Mouse (Mus musculus): ENCODE data around the gene Nppc.

Nppc gene

GRCm38 (mm10) chr1:86652675-86653074 is 17.7 kb downstream of the Nppc start:
- in situ Hi-C loops (cut with MboI, MseI) = no loop called here

GRCm38 (mm10) chr1:86650272-86650671 is 20.1 kb downstream of the Nppc start:
- in situ Hi-C loops (cut with MboI, MseI) = no loop called here

GRCm38 (mm10) chr1:86647517-86647916 is 22.9 kb downstream of the Nppc start:
- in situ Hi-C loops (cut with MboI, MseI) = no loop called here

GRCm38 (mm10) chr1:86643101-86643809 is 27.1 kb downstream of the Nppc start:
- in situ Hi-C loops (cut with MboI, MseI) = no loop called here

- in situ Hi-C loops (cut with MboI, MseI) = no loop called here
Observed at GRCm38 (mm10) chr1:86634751-86635359, 35.5 kb downstream of the Nppc start.

GRCm38 (mm10) chr1:86633840-86634750 is 36.3 kb downstream of the Nppc start:
- in situ Hi-C loops (cut with MboI, MseI) = no loop called here

GRCm38 (mm10) chr1:86633434-86633833 is 36.9 kb downstream of the Nppc start:
- in situ Hi-C loops (cut with MboI, MseI) = no loop called here

- in situ Hi-C loops (cut with MboI, MseI) = no loop called here
Observed at GRCm38 (mm10) chr1:86632732-86633380, 37.5 kb downstream of the Nppc start.

- in situ Hi-C loops (cut with MboI, MseI) = no loop called here
Observed at GRCm38 (mm10) chr1:86630527-86630926, 39.8 kb downstream of the Nppc start.

- in situ Hi-C loops (cut with MboI, MseI) = no loop called here
Observed at GRCm38 (mm10) chr1:86629936-86630335, 40.4 kb downstream of the Nppc start.

- in situ Hi-C loops (cut with MboI, MseI) = no loop called here
Observed at GRCm38 (mm10) chr1:86628270-86628669, 42.1 kb downstream of the Nppc start.

GRCm38 (mm10) chr1:86623001-86624000 is 47.1 kb downstream of the Nppc start:
- in situ Hi-C loops (cut with MboI, MseI) = no loop called here

- in situ Hi-C loops (cut with MboI, MseI) = no loop called here
Observed at GRCm38 (mm10) chr1:86622296-86622695, 48.1 kb downstream of the Nppc start.

- in situ Hi-C loops (cut with MboI, MseI) = no loop called here
Observed at GRCm38 (mm10) chr1:86618454-86619125, 51.8 kb downstream of the Nppc start.

Measured in T-helper 2 cell (primary cell).